Mouse (Mus musculus): ENCODE measurements around the gene Wdr35. TPM values are rescaled to one million over a fixed set of nuclear protein-coding genes. Genes with fewer than 3 reads are reported as not detected.

Wdr35 gene
- 1 to 10 TPM in 1 of 2 experiments, under 1 TPM in 1; 0.73 to 1.2 TPM for total RNA-seq (2023)

DNA sequence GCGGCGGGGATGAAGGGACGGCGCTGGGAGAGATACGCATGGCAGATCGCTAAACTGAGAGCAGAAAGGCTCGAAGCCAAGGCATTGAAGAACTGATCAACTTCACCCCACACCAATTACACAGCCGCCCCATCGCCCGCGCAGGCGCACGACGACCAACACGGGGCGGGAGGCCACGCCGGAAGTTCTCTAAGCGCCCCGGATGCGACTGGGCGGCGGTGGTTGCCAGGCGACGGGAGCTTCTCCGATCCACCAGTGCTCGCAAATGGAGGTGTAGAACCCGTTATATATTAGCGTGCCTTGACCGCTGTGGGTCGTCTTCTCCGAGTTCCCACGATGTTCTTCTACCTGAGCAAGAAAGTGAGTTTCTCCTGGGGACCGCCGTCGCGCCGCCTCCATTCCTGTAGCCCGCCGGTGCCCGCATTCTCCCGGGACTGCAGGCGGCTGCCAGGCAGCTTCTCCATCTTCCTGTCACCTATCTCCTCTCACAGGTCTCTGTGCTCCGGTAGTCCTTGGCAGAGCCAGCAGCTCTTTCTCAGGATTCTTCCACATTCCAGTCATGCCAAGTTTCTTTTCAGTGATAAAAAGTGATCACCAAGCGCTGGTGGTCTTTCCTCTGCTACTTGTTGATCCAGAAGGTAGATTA, at the start of gene Wdr35:
Gene Wdr35 (plus strand): TSS at position 73 of the 646 bp plus-strand sequence.

DNA sequence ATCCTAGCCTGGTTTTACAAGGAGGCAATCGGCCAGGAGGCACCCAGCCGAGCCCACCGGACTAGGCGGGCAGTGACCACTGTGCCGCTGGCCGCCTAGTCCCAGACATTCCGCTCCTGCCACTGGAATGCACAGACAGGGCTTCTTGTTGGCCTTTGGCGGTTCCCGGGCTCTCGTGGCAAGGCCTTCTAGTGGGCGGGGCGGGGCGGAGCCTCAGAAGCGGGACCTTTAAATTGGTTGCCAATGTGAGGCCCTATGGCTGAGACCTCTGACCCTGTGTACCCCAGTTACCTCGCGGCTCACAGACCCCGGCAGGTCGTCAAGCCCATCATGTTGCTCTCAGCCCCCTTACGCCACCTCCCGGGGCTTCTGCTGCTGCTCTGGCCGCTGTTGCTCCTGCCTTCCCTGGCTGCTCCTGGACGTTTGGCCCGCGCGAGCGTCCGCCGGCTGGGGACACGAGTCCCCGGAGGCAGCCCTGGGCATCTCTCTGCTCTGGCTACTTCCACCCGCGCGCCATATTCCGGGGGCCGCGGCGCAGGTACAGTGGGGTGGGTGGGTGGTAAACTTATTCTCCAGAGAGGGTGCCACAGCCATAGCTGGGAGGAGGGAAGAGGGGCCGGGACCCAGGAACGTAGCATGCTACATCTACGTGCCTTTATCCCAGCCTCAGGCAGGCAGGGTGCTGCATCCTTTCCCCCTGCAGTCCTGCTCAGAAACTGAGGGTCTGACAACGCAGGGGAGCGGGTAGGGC, 25.8 kb upstream of the Wdr35 start, which contains the start of gene Matn3:
Gene Matn3 (plus strand): TSS at position 216 of the 751 bp plus-strand sequence.

GRCm38 (mm10) chr12:9029888-9030723, 56.4 kb downstream of the Wdr35 start, which contains the start of gene Ttc32:
TSS of gene Ttc32 (plus strand) at chr12:9029997.

Other genes starting within 250 kb of the Wdr35 start
- gene Sdc1, start 202.6 kb upstream of the Wdr35 start, total RNA-seq (2023), result 1 to 10 TPM; 5.7 to 6.0 TPM
- 100 to 1,000 TPM; 305 to 327 TPM for gene Laptm4a, start 52.2 kb upstream of the Wdr35 start, total RNA-seq (2023)
- not detected for gene Matn3, start 26.0 kb upstream of the Wdr35 start, total RNA-seq (2023)
- 10 to 100 TPM in 1 of 2 experiments, 1 to 10 TPM in 1; 8.2 to 13.8 TPM for gene Ttc32, start 56.1 kb downstream of the Wdr35 start, total RNA-seq (2023)

All from monocyte, adult 59 days (primary cell).